Mouse (Mus musculus) stomach, postnatal 0 days (tissue): ENCODE measurements at regions not wholly inside any gene's neighbourhood (a gene's known extent, or its start where the extent isn't known, plus 50 kb on each side); places are given as distances from the start of the nearest gene placed in this dataset.
"Not testable (repeated sequence)": the region's sequence is repeated elsewhere in the genome, so short reads cannot be mapped to it uniquely, and the experiment has no call there.

Experiments
- ATAC-seq: fragments of 200-750 bp; cut with Nextera tagmentation; 2 replicates; pipeline ENCODE4 v1.8.0; 2017; ENCODE audit not compliant: low FRiP score, low TSS enrichment
- DNase-seq: peaks from one replicate; pipeline ENCODE4 v3.0.0-alpha.2; 2016; ENCODE audit warnings: low spot score
- H3K27ac ChIP-seq: fragments of 300-500 bp; sonication (generic); replicated peaks from 2 replicates; pipeline ENCODE4 v1.5.1; 2014; ENCODE audit warnings: mild to moderate bottlenecking, control low read depth
- H3K27me3 ChIP-seq: fragments of 300-500 bp; sonication (generic); 2 replicates; pipeline ENCODE4 v1.6.1; 2014; ENCODE audit warnings: low read length; ENCODE audit not compliant: control insufficient read depth, insufficient read depth
- H3K36me3 ChIP-seq: fragments of 300-500 bp; sonication (generic); 2 replicates; pipeline ENCODE4 v1.6.1; 2014; ENCODE audit warnings: low read length, mixed read lengths; ENCODE audit not compliant: control insufficient read depth, insufficient read depth
- H3K4me1 ChIP-seq: fragments of 300-500 bp; sonication (generic); replicated peaks from 2 replicates; pipeline ENCODE4 v1.6.1; 2014; ENCODE audit warnings: antibody characterized with exemption; ENCODE audit not compliant: control insufficient read depth, insufficient read depth
- H3K4me2 ChIP-seq: fragments of 300-500 bp; sonication (generic); replicated peaks from 2 replicates; pipeline ENCODE4 v1.6.1; 2014; ENCODE audit warnings: low read depth, mild to moderate bottlenecking, control low read depth, moderate library complexity
- H3K4me3 ChIP-seq: fragments of 300-500 bp; sonication (generic); 2 replicates; pipeline ENCODE4 v1.5.1; 2014; ENCODE audit warnings: low read depth, low read length, control low read depth
- H3K9ac ChIP-seq: fragments of 300-500 bp; sonication (generic); 2 replicates; pipeline ENCODE4 v1.6.1; 2014; ENCODE audit warnings: mild to moderate bottlenecking, low read length, control low read depth, mixed read lengths
- H3K9me3 ChIP-seq: fragments of 300-500 bp; sonication (generic); 2 replicates; pipeline ENCODE4 v1.6.1; 2016; ENCODE audit warnings: low read length; ENCODE audit not compliant: control insufficient read depth
- CTCF ChIP-seq: IDR thresholded peaks from 2 replicates; pipeline ENCODE4 v1.5.1; 2016; ENCODE audit warnings: antibody characterized with exemption, low read depth, mild to moderate bottlenecking, moderate library complexity
- EP300 ChIP-seq: optimal IDR thresholded peaks from 2 replicates; pipeline ENCODE3; 2016; ENCODE audit warnings: antibody characterized with exemption
- WGBS: fragments of 180-500 bp; shearing (Covaris S2); extraction: QIAGEN DNeasy Blood & Tissue Kit; methylation state at CpG from one replicate; pipeline ENCODE4 v1.1.7; 2014; 5-methylcytosine and 5-hydroxymethylcytosine counted together

DNA sequence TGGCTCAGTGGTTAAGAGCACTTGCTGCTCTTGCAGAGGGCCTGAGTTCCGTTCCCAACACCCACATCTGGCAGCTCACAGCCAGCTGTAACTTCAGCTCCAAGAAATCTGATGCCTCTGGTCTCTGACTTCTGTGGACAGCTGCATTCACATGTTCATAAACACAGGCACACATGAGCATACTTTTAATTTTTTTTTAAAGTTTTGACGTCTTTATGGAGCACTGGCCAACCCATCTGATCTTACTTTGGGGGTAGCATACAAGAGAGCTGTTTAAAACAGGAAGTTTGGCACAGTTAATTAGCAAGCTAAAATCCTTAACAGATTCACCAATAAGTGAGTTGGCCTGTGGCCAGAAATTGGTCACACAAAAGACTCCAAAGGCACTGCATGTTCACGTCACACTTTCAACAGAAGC lies 81.2 kb upstream of the Atl2 start:
- H3K4me3 ChIP-seq = no peak overlapping the region
- H3K4me1 ChIP-seq = 0 out of 2 replicates have a peak, but pooled peaks cover 2% of the 10 kb centered on the region
- no peak overlapping the region for H3K27ac ChIP-seq
- DNase-seq (no peak), ATAC-seq (no peak)
- H3K27me3 ChIP-seq = no peaks in the 10 kb centered on the region
- H3K9me3 ChIP-seq = no peaks in the 10 kb centered on the region
- WGBS = 38% methylated on average over 3 of the region's 3 CpGs
- no peak for TF ChIP-seq EP300
- TF ChIP-seq CTCF = no peak
- no peak overlapping the region for H3K9ac ChIP-seq
- no peaks in the 10 kb centered on the region for H3K36me3 ChIP-seq
- no peak overlapping the region for H3K4me2 ChIP-seq

DNA sequence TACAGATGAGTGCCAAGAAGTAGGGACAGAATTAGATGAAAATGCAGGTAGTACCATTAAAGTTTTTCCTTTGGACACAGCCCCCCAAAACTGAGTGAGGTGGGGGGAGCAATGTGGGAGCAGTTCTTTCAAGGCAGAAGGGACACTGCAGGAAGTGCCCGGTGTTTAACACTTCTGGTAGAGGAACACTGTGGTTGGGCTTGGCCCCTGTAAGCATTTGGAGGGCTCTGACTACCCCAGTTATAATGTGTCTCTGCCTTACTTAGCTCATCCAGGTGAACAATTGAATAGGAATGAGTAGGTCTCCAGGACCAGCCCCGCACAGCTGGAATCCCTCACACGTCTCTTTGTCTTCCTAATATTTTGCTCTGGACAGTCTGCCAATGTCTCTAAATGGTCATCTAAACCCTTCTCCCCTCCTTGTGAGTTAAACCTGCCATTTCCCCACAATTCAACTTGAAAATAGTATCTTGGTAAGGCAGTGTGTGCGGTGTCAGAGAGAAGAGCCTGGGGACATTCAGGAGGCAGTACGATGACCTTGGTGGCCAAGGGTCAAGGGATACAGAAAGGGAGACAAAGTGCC lies 80.7 kb upstream of the Atl2 start:
- H3K9ac ChIP-seq = no peak overlapping the region
- ATAC-seq (no peak), DNase-seq (no peak)
- H3K4me2 ChIP-seq = no peak overlapping the region; the same call in 1 of the 2 replicates
- H3K9me3 ChIP-seq = no peaks in the 10 kb centered on the region
- H3K4me1 ChIP-seq = 0 out of 2 replicates have a peak, but pooled peaks cover 2% of the 10 kb centered on the region
- TF ChIP-seq EP300 = no peak
- no peak for TF ChIP-seq CTCF
- H3K4me3 ChIP-seq = no peak overlapping the region
- H3K36me3 ChIP-seq = no peaks in the 10 kb centered on the region
- WGBS = 78% methylated on average over 5 of the region's 5 CpGs
- H3K27me3 ChIP-seq = no peaks in the 10 kb centered on the region
- no peak overlapping the region for H3K27ac ChIP-seq

DNA sequence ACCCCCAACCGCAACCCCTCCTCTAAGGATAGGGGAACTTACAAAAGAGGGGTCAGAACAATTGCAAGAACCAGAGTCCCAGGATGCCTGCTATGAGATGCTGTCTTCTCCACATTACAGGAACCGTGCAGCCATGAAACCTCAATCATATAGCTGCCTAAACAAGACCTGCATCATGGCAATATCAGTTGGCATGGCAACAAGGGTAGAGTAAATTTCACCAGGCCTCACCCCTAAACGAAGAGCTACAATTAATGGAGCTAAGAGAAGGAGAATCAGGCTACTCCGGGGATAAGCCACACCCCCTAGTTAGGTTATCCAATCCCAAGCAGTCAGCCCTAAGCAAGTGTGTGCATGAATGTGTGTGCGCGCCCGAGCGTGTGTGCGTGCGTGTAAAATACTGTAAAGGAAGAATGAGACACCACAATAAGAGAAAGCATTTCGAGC lies 80.1 kb upstream of the Atl2 start:
- Histone ChIP-seq H3K4me2 (peak overlapping the region; percentile 21), H3K9ac (no peak overlapping the region), H3K27ac (no peak overlapping the region), H3K4me1 (0 out of 2 replicates have a peak, but pooled peaks cover 2% of the 10 kb centered on the region), H3K36me3 (no peaks in the 10 kb centered on the region), H3K27me3 (no peaks in the 10 kb centered on the region), H3K9me3 (no peaks in the 10 kb centered on the region), H3K4me3 (no peak overlapping the region)
- DNase-seq = peak; percentile 33
- 28% methylated on average over 11 of the region's 11 CpGs for WGBS
- no peak for TF ChIP-seq CTCF
- no peak for TF ChIP-seq EP300
- ATAC-seq = 0 out of 2 replicates have a peak, but pooled peaks have one; percentile 36

DNA sequence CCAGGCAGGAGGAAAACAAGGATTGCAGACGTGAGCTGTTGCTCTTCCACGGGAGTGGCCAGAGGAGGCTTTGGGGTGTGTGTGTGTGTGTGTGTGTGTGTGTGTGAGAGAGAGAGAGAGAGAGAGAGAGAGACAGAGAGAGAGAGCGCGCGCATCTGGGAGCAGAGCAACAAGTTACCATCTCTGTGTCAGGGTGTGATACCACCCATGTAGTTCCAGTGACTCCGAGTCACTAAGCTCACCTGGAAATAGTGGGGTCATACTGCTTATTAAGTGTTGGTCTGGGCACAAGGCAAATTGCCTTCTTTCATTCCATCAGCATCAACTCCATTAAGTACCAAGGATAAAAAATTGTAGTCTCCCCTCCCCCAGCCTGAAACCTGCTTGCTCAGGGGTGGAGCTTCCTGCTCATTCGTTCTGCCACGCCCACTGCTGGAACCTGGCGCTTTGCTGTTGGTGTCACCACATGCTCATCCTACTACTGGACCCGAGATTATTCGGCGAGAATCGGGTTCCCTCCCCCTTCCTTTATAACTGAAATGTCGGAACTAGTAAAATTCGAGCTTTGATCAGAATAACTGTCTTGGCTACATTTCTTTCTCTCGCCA lies 79.3 kb upstream of the Atl2 start:
- H3K4me1 ChIP-seq, H3K9ac ChIP-seq, H3K4me3 ChIP-seq, H3K9me3 ChIP-seq, H3K27me3 ChIP-seq, ATAC-seq, H3K36me3 ChIP-seq: not testable (repeated sequence)
- WGBS = 17% methylated on average over 16 of the region's 16 CpGs
- peak; percentile 43 for DNase-seq
- Histone ChIP-seq H3K4me2 (peak overlapping the region; percentile 21; the same call in 1 of the 2 replicates), H3K27ac (peak overlapping the region; percentile 45; the same call in 1 of the 2 replicates)

DNA sequence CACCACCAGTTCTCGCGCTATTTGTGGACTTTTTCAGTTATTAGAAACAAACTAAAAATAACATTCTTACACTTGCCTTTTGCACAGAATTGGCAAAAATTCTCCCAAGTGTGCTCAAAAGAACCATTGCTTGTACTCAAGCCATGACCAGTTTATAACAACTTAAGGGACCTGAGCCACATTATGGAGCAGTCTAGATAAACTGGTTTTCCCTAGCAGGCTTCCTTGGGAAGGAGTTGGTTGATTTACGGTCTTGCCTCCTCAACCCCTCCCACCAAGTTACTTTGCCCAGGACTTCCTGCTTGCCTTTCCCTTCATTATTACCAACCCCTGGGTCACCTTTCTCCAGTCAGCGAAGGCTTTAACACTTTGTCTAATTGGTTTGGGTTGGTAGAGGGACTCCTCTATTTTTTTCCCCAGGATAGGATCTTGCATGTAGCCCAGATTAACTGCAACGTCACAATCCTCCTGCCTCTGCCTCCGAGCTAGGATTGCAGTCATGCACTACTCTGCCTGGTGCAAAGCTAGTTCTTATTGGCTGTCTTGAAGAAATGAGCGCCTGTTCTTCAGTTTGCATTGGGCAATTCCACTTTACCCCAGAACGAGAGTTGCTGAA lies 75.9 kb upstream of the Atl2 start:
- Histone ChIP-seq H3K4me1 (peaks cover 7% of the 10 kb centered on the region; the same call in 1 of the 2 replicates), H3K36me3 (no peaks in the 10 kb centered on the region), H3K9ac (no peak overlapping the region), H3K4me2 (no peak overlapping the region), H3K27me3 (no peaks in the 10 kb centered on the region), H3K27ac (peak overlapping the region; percentile 81), H3K9me3 (no peaks in the 10 kb centered on the region), H3K4me3 (no peak overlapping the region)
- TF ChIP-seq EP300 (no peak), CTCF (no peak)
- WGBS = 68% methylated on average over 8 of the region's 8 CpGs
- peak; percentile 47 for ATAC-seq
- peak; percentile 48 for DNase-seq

DNA sequence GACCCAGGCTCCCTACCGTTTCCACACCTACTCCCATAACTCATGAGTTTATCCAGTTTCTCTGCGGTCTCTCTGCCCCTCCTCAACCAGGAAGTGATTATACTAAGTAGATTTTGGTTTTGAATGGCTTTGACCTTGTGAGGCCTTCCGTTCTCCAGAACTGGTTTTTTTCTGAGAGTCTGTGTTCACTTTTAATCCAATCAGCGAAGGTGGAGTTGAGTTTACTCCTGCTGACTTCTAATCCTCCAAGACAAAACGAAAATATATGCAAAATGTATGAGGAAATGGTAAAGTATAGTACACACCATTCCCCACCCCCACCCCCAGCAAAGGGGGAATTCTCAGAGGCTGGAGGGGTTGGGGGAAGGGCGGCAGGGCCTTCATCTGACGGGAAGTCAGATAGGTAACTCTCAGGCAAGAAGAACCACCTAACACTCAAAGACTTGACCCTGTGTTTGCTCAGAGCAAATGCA lies 73.6 kb upstream of the Atl2 start:
- peak; percentile 21 for TF ChIP-seq EP300
- TF ChIP-seq CTCF = no peak
- Histone ChIP-seq H3K4me3 (no peak overlapping the region), H3K4me2 (no peak overlapping the region), H3K9ac (no peak overlapping the region), H3K4me1 (peaks cover 5% of the 10 kb centered on the region; the same call in 1 of the 2 replicates), H3K27ac (peak overlapping the region; percentile 83), H3K9me3 (no peaks in the 10 kb centered on the region), H3K27me3 (no peaks in the 10 kb centered on the region), H3K36me3 (no peaks in the 10 kb centered on the region)
- WGBS = 11% methylated on average over 7 of the region's 7 CpGs
- ATAC-seq (peak; percentile 45; the same call in 1 of the 2 replicates), DNase-seq (peak; percentile 49)
